Mouse (Mus musculus): ENCODE measurements around the gene Nr5a1. TPM values are rescaled to one million over a fixed set of nuclear protein-coding genes. Genes with fewer than 3 reads are reported as not detected.
A peak's percentile ranks its signal among the peaks of the same experiment; 100 is the strongest.

Nr5a1 gene
- polyA plus RNA-seq, 1 experiment from 2014 or later = 0.09 TPM

GRCm38 (mm10) chr2:38717436-38717835 is 3.1 kb upstream of the Nr5a1 start:
- 85% methylated on average over 2 of the region's 2 CpGs for WGBS
- no peak for ATAC-seq (ENCODE audit: low FRiP score)
- no peak overlapping the region for H3K9ac ChIP-seq
- H3K4me1 ChIP-seq (replicated peaks) = peaks cover 9% of the 10 kb centered on the region; the same call in 1 of the 2 replicates
- H3K9me3 ChIP-seq = no peaks in the 10 kb centered on the region
- no peak overlapping the region for H3K27ac ChIP-seq
- no peaks in the 10 kb centered on the region for H3K36me3 ChIP-seq
- H3K4me3 ChIP-seq = no peak overlapping the region
- peaks cover 28% of the 10 kb centered on the region for H3K27me3 ChIP-seq
- H3K4me2 ChIP-seq = no peak overlapping the region

- Histone ChIP-seq H3K9me3 (no peaks in the 10 kb centered on the region), H3K4me2 (no peak overlapping the region), H3K27ac (no peak overlapping the region), H3K36me3 (no peaks in the 10 kb centered on the region), H3K4me1 (replicated peaks) (peaks cover 22% of the 10 kb centered on the region), H3K9ac (no peak overlapping the region), H3K4me3 (no peak overlapping the region), H3K27me3 (peaks cover 64% of the 10 kb centered on the region)
- WGBS = 69% methylated on average over 3 of the region's 3 CpGs
- no peak for ATAC-seq (ENCODE audit: low FRiP score)
Measured at GRCm38 (mm10) chr2:38713596-38713995, 746 bp downstream of the Nr5a1 start.

- Histone ChIP-seq H3K9ac (no peak overlapping the region), H3K4me3 (no peak overlapping the region), H3K4me1 (replicated peaks) (peaks cover 22% of the 10 kb centered on the region), H3K4me2 (no peak overlapping the region), H3K27me3 (peaks cover 73% of the 10 kb centered on the region), H3K9me3 (no peaks in the 10 kb centered on the region), H3K36me3 (no peaks in the 10 kb centered on the region), H3K27ac (no peak overlapping the region)
- ATAC-seq (ENCODE audit: low FRiP score) = no peak
- WGBS = 20% methylated on average over 11 of the region's 11 CpGs
Measured at GRCm38 (mm10) chr2:38712769-38713125, 1.6 kb downstream of the Nr5a1 start.

GRCm38 (mm10) chr2:38712076-38712768 is 2.1 kb downstream of the Nr5a1 start:
- no peak overlapping the region for H3K27ac ChIP-seq
- H3K9ac ChIP-seq = no peak overlapping the region
- ATAC-seq (ENCODE audit: low FRiP score) = 0 out of 2 replicates have a peak, but pooled peaks have one; percentile 7
- peaks cover 22% of the 10 kb centered on the region for H3K4me1 ChIP-seq (replicated peaks)
- WGBS = 6% methylated on average over 54 of the region's 58 CpGs
- H3K4me2 ChIP-seq = peak overlapping the region; percentile 49
- no peaks in the 10 kb centered on the region for H3K36me3 ChIP-seq
- peak overlapping the region; percentile 30 for H3K4me3 ChIP-seq
- peaks cover 78% of the 10 kb centered on the region for H3K27me3 ChIP-seq
- no peaks in the 10 kb centered on the region for H3K9me3 ChIP-seq

GRCm38 (mm10) chr2:38711421-38711861 is 2.9 kb downstream of the Nr5a1 start:
- Histone ChIP-seq H3K4me1 (replicated peaks) (peaks cover 26% of the 10 kb centered on the region), H3K9ac (no peak overlapping the region), H3K9me3 (no peaks in the 10 kb centered on the region), H3K4me2 (peak overlapping the region; percentile 49), H3K27me3 (peaks cover 86% of the 10 kb centered on the region), H3K27ac (no peak overlapping the region), H3K36me3 (no peaks in the 10 kb centered on the region), H3K4me3 (peak overlapping the region; percentile 30)
- ATAC-seq (ENCODE audit: low FRiP score) = no peak
- under 1% methylated on average over 39 of the region's 40 CpGs for WGBS

- H3K27ac ChIP-seq = no peak overlapping the region
- peak overlapping the region; percentile 24 for H3K4me3 ChIP-seq
- H3K9me3 ChIP-seq = no peaks in the 10 kb centered on the region
- H3K4me2 ChIP-seq = peak overlapping the region; percentile 42
- H3K36me3 ChIP-seq = no peaks in the 10 kb centered on the region
- peak overlapping the region; percentile 29; the same call in 1 of the 2 replicates for H3K9ac ChIP-seq
- peaks cover 29% of the 10 kb centered on the region for H3K4me1 ChIP-seq (replicated peaks)
- peaks cover 92% of the 10 kb centered on the region for H3K27me3 ChIP-seq
- peak; percentile 39 for ATAC-seq (ENCODE audit: low FRiP score)
- WGBS = 1% methylated on average over 75 of the region's 75 CpGs
Measured at GRCm38 (mm10) chr2:38710304-38711241, 3.8 kb downstream of the Nr5a1 start.

- no peak overlapping the region for H3K9ac ChIP-seq
- no peak overlapping the region for H3K27ac ChIP-seq
- H3K27me3 ChIP-seq = peaks cover 97% of the 10 kb centered on the region
- WGBS = 21% methylated on average over 12 of the region's 12 CpGs
- H3K4me2 ChIP-seq = no peak overlapping the region
- no peak for ATAC-seq (ENCODE audit: low FRiP score)
- H3K4me3 ChIP-seq = no peak overlapping the region
- peaks cover 29% of the 10 kb centered on the region for H3K4me1 ChIP-seq (replicated peaks)
- no peaks in the 10 kb centered on the region for H3K36me3 ChIP-seq
- no peaks in the 10 kb centered on the region for H3K9me3 ChIP-seq
Measured at GRCm38 (mm10) chr2:38708907-38709688, 5.2 kb downstream of the Nr5a1 start.

- Histone ChIP-seq H3K4me3 (no peak overlapping the region), H3K9me3 (no peaks in the 10 kb centered on the region), H3K27ac (no peak overlapping the region), H3K9ac (no peak overlapping the region), H3K27me3 (peaks cover 87% of the 10 kb centered on the region), H3K36me3 (no peaks in the 10 kb centered on the region), H3K4me1 (replicated peaks) (peaks cover 21% of the 10 kb centered on the region), H3K4me2 (no peak overlapping the region)
- WGBS = 47% methylated on average over 5 of the region's 6 CpGs
- no peak for ATAC-seq (ENCODE audit: low FRiP score)
Measured at GRCm38 (mm10) chr2:38706661-38707060, 7.7 kb downstream of the Nr5a1 start.

GRCm38 (mm10) chr2:38705036-38705435 is 9.3 kb downstream of the Nr5a1 start:
- ATAC-seq (ENCODE audit: low FRiP score) = no peak
- peaks cover 7% of the 10 kb centered on the region for H3K4me1 ChIP-seq (replicated peaks)
- no peak overlapping the region for H3K9ac ChIP-seq
- no peak overlapping the region for H3K4me3 ChIP-seq
- no peak overlapping the region for H3K4me2 ChIP-seq
- H3K27ac ChIP-seq = no peak overlapping the region
- H3K36me3 ChIP-seq = no peaks in the 10 kb centered on the region
- peaks cover 89% of the 10 kb centered on the region for H3K27me3 ChIP-seq
- 68% methylated on average over 4 of the region's 4 CpGs for WGBS
- no peaks in the 10 kb centered on the region for H3K9me3 ChIP-seq

- WGBS = 87% methylated on average over 9 of the region's 9 CpGs
Measured at GRCm38 (mm10) chr2:38704336-38704735, 10.0 kb downstream of the Nr5a1 start.

GRCm38 (mm10) chr2:38700177-38700576 is 14.2 kb downstream of the Nr5a1 start:
- Histone ChIP-seq H3K9ac (no peak overlapping the region), H3K9me3 (no peaks in the 10 kb centered on the region), H3K27ac (no peak overlapping the region), H3K4me2 (no peak overlapping the region), H3K4me3 (no peak overlapping the region), H3K4me1 (replicated peaks) (peaks cover 16% of the 10 kb centered on the region), H3K36me3 (no peaks in the 10 kb centered on the region), H3K27me3 (peaks cover 69% of the 10 kb centered on the region)
- WGBS = 73% methylated on average over 5 of the region's 5 CpGs
- ATAC-seq (ENCODE audit: low FRiP score) = no peak

More at GRCm38 (mm10) chr2:38704336-38704735, 10.0 kb downstream of the Nr5a1 start:
- Histone ChIP-seq H3K4me2 (no peak overlapping the region), H3K4me1 (replicated peaks) (peaks cover 7% of the 10 kb centered on the region; the same call in 1 of the 2 replicates), H3K27ac (no peak overlapping the region), H3K27me3 (peaks cover 89% of the 10 kb centered on the region), H3K36me3 (no peaks in the 10 kb centered on the region), H3K4me3 (no peak overlapping the region), H3K9me3 (no peaks in the 10 kb centered on the region), H3K9ac (no peak overlapping the region)
- no peak for ATAC-seq (ENCODE audit: low FRiP score)

GRCm38 (mm10) chr2:38698623-38699022 is 15.7 kb downstream of the Nr5a1 start:
- ATAC-seq (ENCODE audit: low FRiP score) = no peak
- no peak overlapping the region for H3K27ac ChIP-seq
- peaks cover 63% of the 10 kb centered on the region for H3K27me3 ChIP-seq
- H3K4me1 ChIP-seq (replicated peaks) = peaks cover 16% of the 10 kb centered on the region
- H3K9me3 ChIP-seq = no peaks in the 10 kb centered on the region
- H3K36me3 ChIP-seq = no peaks in the 10 kb centered on the region
- no peak overlapping the region for H3K9ac ChIP-seq
- no peak overlapping the region for H3K4me3 ChIP-seq
- no peak overlapping the region for H3K4me2 ChIP-seq
- 86% methylated on average over 5 of the region's 5 CpGs for WGBS

Measured in hindbrain, embryonic 13.5 days (tissue).